Mouse (Mus musculus): ENCODE data around the gene F11. TPM values are rescaled to one million over a fixed set of nuclear protein-coding genes. Genes with fewer than 3 reads are reported as not detected.

The F11 gene
- polyA plus RNA-seq, 1 experiment from 2014 or later, result not detected

DNA sequence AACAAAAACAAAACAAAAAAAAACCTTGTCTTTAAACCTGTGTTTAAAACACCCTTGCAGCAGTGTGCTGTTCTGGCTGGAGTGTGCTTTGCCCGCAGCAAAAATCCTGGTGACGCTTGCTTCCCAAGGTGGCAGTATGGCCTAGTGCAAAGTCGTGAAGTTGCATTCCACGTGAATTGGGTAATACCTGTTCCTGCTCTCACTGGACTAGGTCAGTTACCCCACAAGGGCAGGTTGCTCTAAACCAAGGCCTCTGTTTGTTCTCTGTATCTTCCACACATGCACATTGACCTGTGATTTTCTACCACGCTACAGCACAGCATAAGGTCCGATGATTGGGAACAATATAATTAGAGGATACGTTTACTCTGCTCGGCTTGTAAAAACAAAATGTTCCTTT, 19.8 kb upstream of the F11 start:
- Histone ChIP-seq H3K27me3 (ENCODE audit: control insufficient read depth, insufficient read depth, low read length) (no peaks in the 10 kb centered on the region), H3K4me2 (ENCODE audit: low read depth, low read length) (no peak overlapping the region), H3K27ac (ENCODE audit: low read length) (no peak overlapping the region), H3K4me1 (ENCODE audit: control insufficient read depth, insufficient read depth, low read length) (no peaks in the 10 kb centered on the region), H3K4me3 (ENCODE audit: low read length) (no peak overlapping the region), H3K9me3 (replicated peaks; ENCODE audit: control insufficient read depth, low read length) (no peaks in the 10 kb centered on the region), H3K9ac (ENCODE audit: low read length) (no peak overlapping the region), H3K36me3 (ENCODE audit: control insufficient read depth, insufficient read depth) (no peaks in the 10 kb centered on the region)
- ATAC-seq (replicated peaks; ENCODE audit: extremely low read depth, insufficient read depth, low FRiP score), result no peak
- WGBS, result 74% methylated on average over 8 of the region's 8 CpGs

- 67% methylated on average over 3 of the region's 3 CpGs for WGBS
- H3K4me1 ChIP-seq (ENCODE audit: control insufficient read depth, insufficient read depth, low read length), result no peaks in the 10 kb centered on the region
- H3K4me3 ChIP-seq (ENCODE audit: low read length), result no peak overlapping the region
- H3K27me3 ChIP-seq (ENCODE audit: control insufficient read depth, insufficient read depth, low read length), result no peaks in the 10 kb centered on the region
- H3K36me3 ChIP-seq (ENCODE audit: control insufficient read depth, insufficient read depth), result no peaks in the 10 kb centered on the region
- no peak overlapping the region for H3K9ac ChIP-seq (ENCODE audit: low read length)
- H3K9me3 ChIP-seq (replicated peaks; ENCODE audit: control insufficient read depth, low read length), result no peaks in the 10 kb centered on the region
- ATAC-seq (replicated peaks; ENCODE audit: extremely low read depth, insufficient read depth, low FRiP score), result no peak
- H3K27ac ChIP-seq (ENCODE audit: low read length), result no peak overlapping the region
- no peak overlapping the region for H3K4me2 ChIP-seq (ENCODE audit: low read depth, low read length)
Observed at GRCm38 (mm10) chr8:45277453-45277852, 15.6 kb upstream of the F11 start.

- no peak overlapping the region for H3K4me2 ChIP-seq (ENCODE audit: low read depth, low read length)
- H3K27ac ChIP-seq (ENCODE audit: low read length), result no peak overlapping the region
- H3K9me3 ChIP-seq (replicated peaks; ENCODE audit: control insufficient read depth, low read length), result no peaks in the 10 kb centered on the region
- H3K4me1 ChIP-seq (ENCODE audit: control insufficient read depth, insufficient read depth, low read length), result no peaks in the 10 kb centered on the region
- no peak overlapping the region for H3K4me3 ChIP-seq (ENCODE audit: low read length)
- H3K36me3 ChIP-seq (ENCODE audit: control insufficient read depth, insufficient read depth), result no peaks in the 10 kb centered on the region
- 74% methylated on average over 4 of the region's 4 CpGs for WGBS
- no peaks in the 10 kb centered on the region for H3K27me3 ChIP-seq (ENCODE audit: control insufficient read depth, insufficient read depth, low read length)
- ATAC-seq (replicated peaks; ENCODE audit: extremely low read depth, insufficient read depth, low FRiP score), result no peak
- H3K9ac ChIP-seq (ENCODE audit: low read length), result no peak overlapping the region
Observed at GRCm38 (mm10) chr8:45274317-45274716, 12.5 kb upstream of the F11 start.

GRCm38 (mm10) chr8:45269056-45269455, 7.2 kb upstream of the F11 start:
- Histone ChIP-seq H3K36me3 (ENCODE audit: control insufficient read depth, insufficient read depth) (no peaks in the 10 kb centered on the region), H3K27me3 (ENCODE audit: control insufficient read depth, insufficient read depth, low read length) (no peaks in the 10 kb centered on the region), H3K4me1 (ENCODE audit: control insufficient read depth, insufficient read depth, low read length) (0 out of 2 replicates have a peak, but pooled peaks cover 2% of the 10 kb centered on the region), H3K9ac (ENCODE audit: low read length) (no peak overlapping the region), H3K9me3 (replicated peaks; ENCODE audit: control insufficient read depth, low read length) (peaks cover 5% of the 10 kb centered on the region; the same call in 1 of the 2 replicates), H3K27ac (ENCODE audit: low read length) (no peak overlapping the region), H3K4me3 (ENCODE audit: low read length) (no peak overlapping the region), H3K4me2 (ENCODE audit: low read depth, low read length) (no peak overlapping the region)
- no peak for ATAC-seq (replicated peaks; ENCODE audit: extremely low read depth, insufficient read depth, low FRiP score)

- no peak overlapping the region for H3K9ac ChIP-seq (ENCODE audit: low read length)
- no peak for ATAC-seq (replicated peaks; ENCODE audit: extremely low read depth, insufficient read depth, low FRiP score)
- H3K27me3 ChIP-seq (ENCODE audit: control insufficient read depth, insufficient read depth, low read length), result no peaks in the 10 kb centered on the region
- H3K4me2 ChIP-seq (ENCODE audit: low read depth, low read length), result no peak overlapping the region
- H3K27ac ChIP-seq (ENCODE audit: low read length), result no peak overlapping the region
- H3K36me3 ChIP-seq (ENCODE audit: control insufficient read depth, insufficient read depth), result no peaks in the 10 kb centered on the region
- 0 out of 2 replicates have a peak, but pooled peaks cover 2% of the 10 kb centered on the region for H3K4me1 ChIP-seq (ENCODE audit: control insufficient read depth, insufficient read depth, low read length)
- no peak overlapping the region for H3K4me3 ChIP-seq (ENCODE audit: low read length)
- H3K9me3 ChIP-seq (replicated peaks; ENCODE audit: control insufficient read depth, low read length), result peaks cover 5% of the 10 kb centered on the region; the same call in 1 of the 2 replicates
Observed at GRCm38 (mm10) chr8:45268485-45268884, 6.7 kb upstream of the F11 start.

- ATAC-seq (replicated peaks; ENCODE audit: extremely low read depth, insufficient read depth, low FRiP score), result peak; percentile 63; the same call in 1 of the 2 replicates
- H3K4me3 ChIP-seq (ENCODE audit: low read length), result no peak overlapping the region
- H3K36me3 ChIP-seq (ENCODE audit: control insufficient read depth, insufficient read depth), result no peaks in the 10 kb centered on the region
- H3K4me1 ChIP-seq (ENCODE audit: control insufficient read depth, insufficient read depth, low read length), result 0 out of 2 replicates have a peak, but pooled peaks cover 2% of the 10 kb centered on the region
- peaks cover 5% of the 10 kb centered on the region; the same call in 1 of the 2 replicates for H3K9me3 ChIP-seq (replicated peaks; ENCODE audit: control insufficient read depth, low read length)
- no peak overlapping the region for H3K27ac ChIP-seq (ENCODE audit: low read length)
- H3K9ac ChIP-seq (ENCODE audit: low read length), result no peak overlapping the region
- no peaks in the 10 kb centered on the region for H3K27me3 ChIP-seq (ENCODE audit: control insufficient read depth, insufficient read depth, low read length)
- 53% methylated on average over 4 of the region's 4 CpGs for WGBS
- no peak overlapping the region for H3K4me2 ChIP-seq (ENCODE audit: low read depth, low read length)
Observed at GRCm38 (mm10) chr8:45267611-45268391, 6.0 kb upstream of the F11 start.

DNA sequence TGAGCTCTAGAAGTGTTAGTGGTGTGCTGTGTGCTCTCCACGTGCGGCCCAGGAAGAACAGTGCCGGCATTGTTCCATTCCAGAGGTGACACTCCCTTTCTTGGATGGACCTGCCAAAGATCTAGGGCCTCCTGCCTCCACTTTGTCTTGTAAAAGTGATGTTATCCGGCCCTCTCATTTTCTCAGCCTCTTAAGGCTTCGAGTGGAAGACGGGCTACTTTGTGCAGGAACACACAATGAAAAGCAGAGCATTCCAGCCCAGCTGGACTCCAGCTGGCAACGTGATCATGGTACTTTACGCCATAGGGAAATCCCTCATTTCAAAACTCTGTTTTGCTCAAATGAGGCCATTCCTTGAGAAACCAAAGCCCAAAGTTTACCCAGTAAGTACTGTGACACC, 5.2 kb upstream of the F11 start:
- Histone ChIP-seq H3K9me3 (replicated peaks; ENCODE audit: control insufficient read depth, low read length) (peaks cover 5% of the 10 kb centered on the region; the same call in 1 of the 2 replicates), H3K4me1 (ENCODE audit: control insufficient read depth, insufficient read depth, low read length) (0 out of 2 replicates have a peak, but pooled peaks cover 2% of the 10 kb centered on the region), H3K9ac (ENCODE audit: low read length) (no peak overlapping the region), H3K4me3 (ENCODE audit: low read length) (no peak overlapping the region), H3K36me3 (ENCODE audit: control insufficient read depth, insufficient read depth) (no peaks in the 10 kb centered on the region), H3K27me3 (ENCODE audit: control insufficient read depth, insufficient read depth, low read length) (no peaks in the 10 kb centered on the region), H3K4me2 (ENCODE audit: low read depth, low read length) (no peak overlapping the region), H3K27ac (ENCODE audit: low read length) (no peak overlapping the region)
- 62% methylated on average over 8 of the region's 8 CpGs for WGBS
- ATAC-seq (replicated peaks; ENCODE audit: extremely low read depth, insufficient read depth, low FRiP score), result no peak

- peaks cover 5% of the 10 kb centered on the region; the same call in 1 of the 2 replicates for H3K9me3 ChIP-seq (replicated peaks; ENCODE audit: control insufficient read depth, low read length)
- H3K4me1 ChIP-seq (ENCODE audit: control insufficient read depth, insufficient read depth, low read length), result 0 out of 2 replicates have a peak, but pooled peaks cover 2% of the 10 kb centered on the region
- H3K4me3 ChIP-seq (ENCODE audit: low read length), result no peak overlapping the region
- WGBS, result 72% methylated on average over 4 of the region's 4 CpGs
- no peaks in the 10 kb centered on the region for H3K27me3 ChIP-seq (ENCODE audit: control insufficient read depth, insufficient read depth, low read length)
- no peak overlapping the region for H3K9ac ChIP-seq (ENCODE audit: low read length)
- no peak for ATAC-seq (replicated peaks; ENCODE audit: extremely low read depth, insufficient read depth, low FRiP score)
- no peaks in the 10 kb centered on the region for H3K36me3 ChIP-seq (ENCODE audit: control insufficient read depth, insufficient read depth)
- no peak overlapping the region for H3K4me2 ChIP-seq (ENCODE audit: low read depth, low read length)
- no peak overlapping the region for H3K27ac ChIP-seq (ENCODE audit: low read length)
Observed at GRCm38 (mm10) chr8:45264918-45265317, 3.1 kb upstream of the F11 start.

DNA sequence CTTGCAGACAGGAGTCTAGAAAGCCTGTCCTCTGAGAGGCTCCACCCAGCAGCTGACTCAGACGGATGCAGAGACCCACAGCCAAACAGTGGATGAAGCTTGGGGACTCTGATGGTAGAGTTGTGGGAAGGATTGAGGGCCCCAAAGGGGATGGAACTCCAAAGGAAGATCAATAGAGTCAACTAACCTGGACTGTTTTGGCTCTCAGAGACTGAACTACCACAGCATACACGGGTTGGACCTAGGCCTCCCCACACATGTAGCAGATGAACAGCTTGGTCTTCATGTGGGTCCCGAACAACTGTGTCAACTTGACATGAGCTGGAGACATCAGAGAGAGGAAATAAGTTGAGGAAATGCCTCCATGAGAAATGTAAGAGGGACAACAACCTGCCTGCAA, 1.0 kb upstream of the F11 start:
- no peak for ATAC-seq (replicated peaks; ENCODE audit: extremely low read depth, insufficient read depth, low FRiP score)

More for the DNA sequence above, 1.0 kb upstream of the F11 start:
- Histone ChIP-seq H3K4me3 (ENCODE audit: low read length) (no peak overlapping the region), H3K4me1 (ENCODE audit: control insufficient read depth, insufficient read depth, low read length) (0 out of 2 replicates have a peak, but pooled peaks cover 1% of the 10 kb centered on the region), H3K36me3 (ENCODE audit: control insufficient read depth, insufficient read depth) (no peaks in the 10 kb centered on the region), H3K9ac (ENCODE audit: low read length) (no peak overlapping the region), H3K27me3 (ENCODE audit: control insufficient read depth, insufficient read depth, low read length) (no peaks in the 10 kb centered on the region), H3K27ac (ENCODE audit: low read length) (no peak overlapping the region), H3K4me2 (ENCODE audit: low read depth, low read length) (no peak overlapping the region), H3K9me3 (replicated peaks; ENCODE audit: control insufficient read depth, low read length) (peaks cover 5% of the 10 kb centered on the region; the same call in 1 of the 2 replicates)
- 85% methylated on average over 3 of the region's 3 CpGs for WGBS

All from heart, embryonic 16.5 days (tissue).